13 mouse cellular contexts compared by ENCODE assay signal in the genomic region with DNA sequence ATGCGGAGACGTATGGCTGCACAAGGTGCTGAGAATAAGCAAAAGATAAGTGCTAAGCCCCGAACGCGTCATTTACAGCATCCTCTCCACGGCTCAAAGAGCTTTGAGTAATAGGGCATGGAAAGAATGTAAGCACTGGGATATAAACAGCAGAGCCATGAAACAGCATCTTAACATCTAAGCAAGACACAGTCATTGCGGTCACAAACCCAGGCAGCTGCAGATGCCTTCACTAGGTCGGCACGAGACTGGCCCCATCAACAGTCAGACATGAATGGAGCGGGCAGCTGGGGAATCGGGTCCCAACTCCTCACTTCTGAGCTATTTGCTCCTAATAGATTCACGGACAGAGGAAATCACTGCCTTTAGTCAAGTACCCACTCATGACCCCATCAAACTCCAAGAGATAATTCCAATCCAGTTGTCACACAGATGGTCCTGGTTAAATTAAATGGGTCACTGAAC.
A peak's percentile ranks its signal among the peaks of the same experiment; 100 is the strongest.
DNase-seq lines count a peak whose midpoint lies in the region; ATAC-seq and TF ChIP-seq lines count a peak whose summit lies in the region.
"Had no signal": no experiment of that assay in that cellular context is flagged by ENCODE, and none has a peak within 500 bp of the region (broad histone marks: within the 10 kb centered on the region; RNA-seq: fewer than 3 reads in every experiment).

No protein-coding gene starts in this region.

- CTCF ChIA-PET in Patski (lab: Charles Lee), result interaction anchor here (0.9 to 1.3 kb wide), 4 partner anchors 10 to 53 kb away, joined by 3 to 6 read pairs (median 3); no protein-coding TSS in a partner anchor

- H3K27ac ChIP-seq in heart, embryonic 13.5 days (replicated peaks), result no peak overlapping the region
- H3K27ac ChIP-seq in midbrain, embryonic 14.5 days (replicated peaks; ENCODE audit: low read depth, low read length), result no peak overlapping the region
- H3K27ac ChIP-seq: embryonic facial prominence, embryonic 15.5 days; stomach, postnatal 0 days had no signal

- no peaks in the 10 kb centered on the region for H3K9me3 ChIP-seq in heart, embryonic 13.5 days
- H3K9me3 ChIP-seq in midbrain, embryonic 14.5 days (ENCODE audit: control insufficient read depth, low read length), result no peaks in the 10 kb centered on the region
- H3K9me3 ChIP-seq: embryonic facial prominence, embryonic 15.5 days had no signal

- no peak for TF ChIP-seq CTCF in Patski (IDR thresholded peaks at IDR 0.05)

- peaks cover 6% of the 10 kb centered on the region for H3K4me1 ChIP-seq in heart, embryonic 13.5 days
- H3K4me1 ChIP-seq in midbrain, embryonic 14.5 days (ENCODE audit: control insufficient read depth, insufficient read depth, low read length), result 0 out of 2 replicates have a peak, but pooled peaks cover 3% of the 10 kb centered on the region
- H3K4me1 ChIP-seq: embryonic facial prominence, embryonic 15.5 days; megakaryocyte, embryonic 14.5 days had no signal

- no peak for ATAC-seq in heart, embryonic 13.5 days (ENCODE audit: extremely low read depth, insufficient number of reproducible peaks, low FRiP score, low TSS enrichment)
- peak; percentile 97 for ATAC-seq in Patski
- no peak for ATAC-seq in midbrain, embryonic 14.5 days (ENCODE audit: low FRiP score, low TSS enrichment)

- H3K4me2 ChIP-seq in heart, embryonic 13.5 days, result peak overlapping the region; percentile 30; the same call in 1 of the 2 replicates
- H3K4me2 ChIP-seq in midbrain, embryonic 14.5 days (ENCODE audit: low read length), result no peak overlapping the region
- H3K4me2 ChIP-seq: embryonic facial prominence, embryonic 15.5 days had no signal

- H3K9ac ChIP-seq in heart, embryonic 13.5 days, result no peak overlapping the region
- no peak overlapping the region for H3K9ac ChIP-seq in midbrain, embryonic 14.5 days (replicated peaks; ENCODE audit: low read length)
- H3K9ac ChIP-seq: embryonic facial prominence, embryonic 15.5 days had no signal

- in situ Hi-C loops in Patski (cut with MboI; ENCODE audit: low pct_unique_long_range_greater_than_20kb), result no loop called here

- POLR2A ChIA-PET in Patski (lab: Charles Lee), result no interaction called here

- H3K4me3 ChIP-seq in heart, embryonic 13.5 days, result no peak overlapping the region
- no peak overlapping the region for H3K4me3 ChIP-seq in midbrain, embryonic 14.5 days (replicated peaks; ENCODE audit: low read depth, low read length)
- H3K4me3 ChIP-seq: embryonic facial prominence, embryonic 15.5 days; megakaryocyte, embryonic 14.5 days had no signal

- H3K36me3 ChIP-seq in heart, embryonic 13.5 days, result no peaks in the 10 kb centered on the region
- no peaks in the 10 kb centered on the region for H3K36me3 ChIP-seq in midbrain, embryonic 14.5 days (ENCODE audit: control insufficient read depth, insufficient read depth, low read length)
- H3K36me3 ChIP-seq: embryonic facial prominence, embryonic 15.5 days had no signal

- intact Hi-C loops in heart, postnatal 25 days (cut with DNase I), result no loop called here

- no peaks in the 10 kb centered on the region for H3K27me3 ChIP-seq in heart, embryonic 13.5 days (replicated peaks)
- H3K27me3 ChIP-seq in Patski, result no peaks in the 10 kb centered on the region
- H3K27me3 ChIP-seq in midbrain, embryonic 14.5 days (ENCODE audit: control insufficient read depth, insufficient read depth, low read length), result no peaks in the 10 kb centered on the region
- H3K27me3 ChIP-seq: CH12.LX; embryonic facial prominence, embryonic 15.5 days; megakaryocyte, embryonic 14.5 days had no signal

- no peak for DNase-seq in heart, postnatal 25 days (ENCODE audit: low spot score)
- peak; percentile 70 for DNase-seq in Patski (ENCODE audit: low read depth, low spot score)
- DNase-seq in embryo, embryonic 9.5 days (ENCODE audit: extremely low spot score), result peak; percentile 14
- DNase-seq in midbrain, embryonic 14.5 days, result peak; percentile 27
- no peak for DNase-seq in urinary bladder, adult 18-20 months (ENCODE audit: low spot score in 2 of 2)
- DNase-seq in urinary bladder, postnatal 14 days (ENCODE audit: low spot score), result no peak
- DNase-seq in frontal cortex, postnatal 25 days (ENCODE audit: low spot score in 2 of 2), result no peak
- DNase-seq: adrenal gland, postnatal 14 days had no signal

- 27% methylated on average over 12 of the region's 12 CpGs for WGBS in heart, embryonic 13.5 days
- WGBS in midbrain, embryonic 14.5 days, result 69% methylated on average over 12 of the region's 12 CpGs

Comparison
In these comparisons a context has a peak if more than half of its experiments do, and no peak if none do; other contexts are left out.
1. DNase-seq: peak in Patski (single experiment), embryo, embryonic 9.5 days (single experiment) and midbrain, embryonic 14.5 days (single experiment); none in heart, postnatal 25 days (single experiment), urinary bladder, adult 18-20 months (0 of 2), urinary bladder, postnatal 14 days (single experiment) and frontal cortex, postnatal 25 days (0 of 2).